Mouse (Mus musculus) myocyte (in vitro differentiated cells): ENCODE measurements around the gene Zfp839.

Experiments used
- E2F4 ChIP-seq: IDR thresholded peaks from one replicate; pipeline ENCODE4 v1.6.1; 2011; ENCODE audit warnings: mild to moderate bottlenecking, control low read depth, moderate library complexity; ENCODE audit not compliant: insufficient read depth
- MAX ChIP-seq: IDR thresholded peaks from one replicate; pipeline ENCODE4 v1.6.1; 2011; ENCODE audit warnings: low read depth, mild to moderate bottlenecking, control low read depth
- MYOD1 ChIP-seq, 3 experiments: IDR thresholded peaks; one replicate each; pipeline ENCODE4 v1.6.1; 2011; ENCODE audit warnings: control low read depth in 2 of 3, low read depth in 2 of 3, mild to moderate bottlenecking in 2 of 3, moderate library complexity in 1 of 3; ENCODE audit not compliant: insufficient read length in 2 of 3, control insufficient read depth in 1 of 3
- MYOG ChIP-seq, 3 experiments: IDR thresholded peaks; one replicate each; pipeline ENCODE4 v1.6.1; 2011; ENCODE audit warnings: control low read depth in 2 of 3, low read depth in 2 of 3, mild to moderate bottlenecking in 2 of 3; ENCODE audit not compliant: insufficient read length in 2 of 3, control insufficient read depth in 1 of 3, insufficient read depth in 1 of 3
- POLR2A ChIP-seq: IDR thresholded peaks from one replicate; pipeline ENCODE4 v1.6.1; 2011; ENCODE audit warnings: low read depth, mild to moderate bottlenecking, control low read depth, moderate library complexity; ENCODE audit not compliant: insufficient read length
- TCF12 ChIP-seq: IDR thresholded peaks from one replicate; pipeline ENCODE4 v1.6.1; 2011; ENCODE audit warnings: mild to moderate bottlenecking, control low read depth; ENCODE audit not compliant: poor library complexity, insufficient read depth, severe bottlenecking
- USF1 ChIP-seq: IDR thresholded peaks from one replicate; pipeline ENCODE4 v1.6.1; 2011; ENCODE audit warnings: low read depth, mild to moderate bottlenecking, control low read depth, moderate library complexity

DNA sequence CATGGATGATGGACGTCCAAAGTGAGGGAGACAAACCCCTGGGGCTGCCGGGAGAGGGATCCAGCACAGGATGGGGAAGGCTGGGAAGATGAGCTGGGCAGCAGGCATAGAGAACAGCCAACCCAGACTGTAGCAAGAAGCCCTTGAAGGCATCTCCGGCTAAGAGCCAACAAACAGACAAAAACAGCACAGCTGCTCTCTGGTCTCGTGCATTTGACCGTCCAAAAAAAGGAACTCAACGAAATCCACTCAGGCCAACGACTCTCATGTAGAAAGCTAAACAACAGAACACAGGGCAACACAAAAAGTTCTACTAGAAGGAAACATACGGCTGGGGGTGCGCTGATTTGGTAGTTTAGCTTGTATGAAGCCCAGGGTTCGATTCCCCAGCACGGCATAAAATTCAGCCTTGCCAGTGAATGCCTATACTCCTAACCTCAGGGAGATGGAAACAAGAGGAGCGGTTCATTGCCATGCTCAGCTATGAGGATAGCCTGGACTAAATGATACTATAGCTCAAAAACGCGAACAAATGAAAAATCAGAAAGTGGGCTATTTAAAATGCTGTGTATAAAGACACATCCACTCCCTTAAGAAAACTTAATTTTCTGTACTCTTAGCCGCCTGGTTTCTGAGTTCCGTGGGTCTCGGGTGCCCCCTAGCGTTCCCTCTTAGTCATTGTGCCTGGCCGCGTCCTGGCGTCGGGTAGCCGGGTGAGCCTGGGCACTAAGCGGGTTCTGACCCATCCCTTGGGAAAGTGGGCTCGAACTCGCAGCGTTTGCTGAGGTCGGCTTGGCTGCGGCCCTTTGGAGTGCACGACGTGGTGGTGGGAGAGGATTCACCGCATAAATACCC, 6.6 kb upstream of the Zfp839 start:
- TF ChIP-seq USF1 (no peak), MYOG (IDR thresholded peaks at IDR 0.05; ENCODE audit: control insufficient read depth in 1 of 3, insufficient read depth in 1 of 3, insufficient read length in 2 of 3, low read depth in 2 of 3) (no peak), MYOD1 (IDR thresholded peaks at IDR 0.05; ENCODE audit: control insufficient read depth in 1 of 3, insufficient read length in 2 of 3, low read depth in 2 of 3) (no peak), MAX (no peak), POLR2A (no peak), E2F4 (no peak), TCF12 (no peak)
